Mouse (Mus musculus) embryo, embryonic 9.5 days (tissue): ENCODE data around the gene Ffar1.

ENCODE experiments used
- DNase-seq: peaks from one replicate; pipeline ENCODE4 v3.0.0-alpha.2; 2017; ENCODE audit errors: extremely low spot score

The Ffar1 gene

GRCm38 (mm10) chr7:30861464-30861863 lies at the start of gene Ffar1:
Ffar1 (minus strand) TSS chr7:30861564.
- DNase-seq, result no peak

- DNase-seq, result no peak
These were observed 48.4 kb upstream of the Ffar1 start for GRCm38 (mm10) chr7:30909773-30910172.

DNA sequence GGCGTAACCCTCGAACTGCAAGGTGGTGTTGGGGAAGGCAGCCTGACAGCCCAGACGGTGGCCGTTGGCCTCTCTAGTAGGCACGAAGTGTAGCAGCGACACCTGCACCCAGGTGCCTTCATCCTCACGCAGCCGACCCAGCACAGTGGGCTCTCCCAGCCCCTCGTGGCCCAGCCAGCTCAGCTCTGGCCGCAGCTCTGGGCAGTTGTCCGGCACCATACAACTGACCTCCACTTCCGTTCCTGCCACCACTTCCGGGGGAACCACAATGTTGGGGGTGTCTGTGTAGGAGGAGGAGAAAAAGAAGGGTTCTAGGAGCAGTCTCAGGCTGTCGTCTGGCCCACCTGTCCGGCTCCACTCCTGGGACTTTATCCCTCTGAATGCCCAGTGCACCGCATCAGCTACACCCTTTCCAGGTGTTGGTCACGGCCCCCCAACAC lies 47.6 kb upstream of the Ffar1 start:
- DNase-seq, result no peak

DNA sequence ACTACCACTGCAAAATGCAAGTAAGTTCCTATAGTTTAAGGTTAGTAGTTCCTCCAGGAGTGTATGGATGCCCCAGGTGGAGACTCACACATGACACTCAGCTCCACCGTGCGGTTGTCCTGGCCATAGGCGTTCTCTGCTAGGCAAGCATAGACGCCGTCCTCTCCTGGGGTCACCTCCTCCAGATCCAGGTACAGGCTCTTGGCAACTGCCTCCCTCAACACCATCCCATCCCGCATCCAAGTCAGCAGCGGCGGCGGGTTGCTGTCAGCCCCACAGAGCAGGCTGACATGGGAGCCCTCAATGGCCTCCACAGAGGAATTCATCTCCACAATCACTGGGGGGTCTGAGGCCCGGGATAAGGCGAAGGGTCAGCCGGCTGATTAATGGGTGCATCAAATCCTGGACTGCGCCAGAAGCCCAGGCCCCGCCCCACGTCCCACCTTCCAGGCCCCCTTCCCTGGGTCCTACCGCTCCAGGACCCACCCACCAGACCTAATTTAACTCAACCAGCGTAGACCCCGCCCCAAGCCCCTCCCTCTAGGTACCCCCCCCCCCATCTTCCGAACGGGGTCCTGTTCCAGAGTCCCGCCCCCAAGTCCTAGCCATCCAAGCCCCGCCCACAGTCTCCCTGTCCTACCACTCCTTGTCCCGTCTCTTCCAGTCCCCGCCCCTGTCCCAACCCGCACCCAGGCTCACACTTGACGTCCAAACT lies 47.1 kb upstream of the Ffar1 start:
- peak; percentile 81 for DNase-seq

DNA sequence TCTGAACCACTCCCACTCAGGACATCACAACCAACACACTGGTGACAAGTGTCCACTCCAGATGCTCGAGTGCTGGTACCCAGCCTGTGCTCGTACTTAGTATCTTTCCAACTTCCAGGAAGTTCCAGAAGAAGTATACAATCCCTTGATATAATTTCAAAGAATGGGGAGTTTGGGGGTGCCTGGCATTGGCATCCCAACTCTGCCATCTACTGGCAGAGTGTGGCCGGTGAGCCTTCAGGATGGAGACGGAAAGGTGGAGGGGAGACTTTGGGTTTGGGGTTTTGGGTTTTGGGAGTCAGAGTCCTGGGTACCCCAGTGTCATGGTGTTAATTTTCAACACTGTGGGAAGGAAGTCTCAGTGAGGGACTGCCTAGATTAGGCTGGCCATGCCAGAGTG lies 42.7 kb upstream of the Ffar1 start:
- no peak for DNase-seq

- no peak for DNase-seq
These were observed 33.9 kb upstream of the Ffar1 start for GRCm38 (mm10) chr7:30895217-30895616.

GRCm38 (mm10) chr7:30892515-30892914 lies 31.2 kb upstream of the Ffar1 start:
- no peak for DNase-seq

DNA sequence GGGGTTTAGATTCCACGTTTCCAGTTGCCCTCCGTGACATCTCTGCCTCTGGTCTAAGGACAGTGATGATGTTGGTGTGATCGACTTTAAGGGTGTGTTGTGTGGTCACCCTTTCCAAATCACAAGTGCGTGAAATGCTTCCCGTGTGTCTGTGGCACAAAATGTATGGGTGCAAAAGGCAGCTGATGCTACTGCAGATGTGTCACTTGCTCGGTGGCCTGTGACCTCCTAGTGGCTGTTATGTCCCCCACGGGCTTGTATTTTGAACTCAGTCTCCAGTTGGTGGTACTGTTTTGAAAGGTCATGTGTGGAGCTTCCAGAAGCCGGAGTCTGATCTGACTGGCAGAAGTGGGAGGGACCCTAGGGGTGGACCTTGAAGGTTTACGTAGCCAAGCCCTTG lies 30.4 kb upstream of the Ffar1 start:
- no peak for DNase-seq

GRCm38 (mm10) chr7:30890681-30891080 lies 29.3 kb upstream of the Ffar1 start:
- DNase-seq, result no peak

DNA sequence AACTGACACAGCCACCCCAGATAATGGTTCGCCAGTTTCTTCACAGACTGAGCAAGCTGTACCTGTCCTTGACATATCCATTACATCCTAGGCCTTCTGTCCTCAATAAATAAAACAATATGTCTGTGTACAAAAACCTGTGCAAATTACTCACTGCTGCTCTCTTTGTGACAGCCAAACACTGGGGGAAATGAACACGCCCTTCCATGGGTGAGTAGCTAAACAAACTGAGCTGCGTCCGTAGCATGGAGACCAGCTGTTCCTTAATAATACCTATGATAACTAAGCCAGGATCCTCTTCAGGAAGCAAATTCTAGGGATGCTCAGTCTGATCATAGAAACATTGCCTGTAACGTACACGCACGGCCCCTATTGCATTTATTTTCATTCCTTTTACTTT lies 27.4 kb upstream of the Ffar1 start:
- no peak for DNase-seq

DNA sequence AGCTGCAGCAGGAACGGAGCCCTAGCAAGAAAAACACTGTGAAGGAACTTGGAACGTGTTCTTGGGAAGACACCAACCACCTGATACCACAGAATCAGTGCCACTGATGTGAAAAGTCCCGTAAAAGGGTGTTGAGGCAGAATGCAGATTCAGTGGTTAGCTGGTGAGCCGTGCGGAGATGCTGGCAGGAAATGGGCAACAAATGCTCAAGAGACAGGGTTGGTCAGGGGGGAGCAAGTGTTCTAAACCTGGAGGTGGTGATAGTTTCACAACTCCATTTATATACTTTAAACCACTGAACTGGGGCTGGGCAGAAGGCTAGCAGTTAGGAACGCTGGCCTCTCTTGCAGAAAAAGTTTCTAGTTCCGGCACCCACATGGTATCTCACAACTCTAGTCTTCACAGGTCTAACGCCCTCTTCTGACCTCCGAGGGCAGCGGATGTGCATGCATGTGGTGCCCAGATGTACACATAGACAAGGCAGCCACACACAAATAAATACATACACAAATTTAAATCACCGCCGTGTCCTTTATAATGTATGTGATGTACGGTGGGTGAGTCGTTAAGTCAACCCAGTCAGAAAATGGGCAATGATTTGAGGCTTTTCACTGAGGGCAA lies 26.3 kb upstream of the Ffar1 start:
- no peak for DNase-seq

- DNase-seq, result no peak
These were observed 25.5 kb upstream of the Ffar1 start for GRCm38 (mm10) chr7:30886852-30887251.

- no peak for DNase-seq
These were observed 22.7 kb upstream of the Ffar1 start for GRCm38 (mm10) chr7:30884047-30884446.

DNA sequence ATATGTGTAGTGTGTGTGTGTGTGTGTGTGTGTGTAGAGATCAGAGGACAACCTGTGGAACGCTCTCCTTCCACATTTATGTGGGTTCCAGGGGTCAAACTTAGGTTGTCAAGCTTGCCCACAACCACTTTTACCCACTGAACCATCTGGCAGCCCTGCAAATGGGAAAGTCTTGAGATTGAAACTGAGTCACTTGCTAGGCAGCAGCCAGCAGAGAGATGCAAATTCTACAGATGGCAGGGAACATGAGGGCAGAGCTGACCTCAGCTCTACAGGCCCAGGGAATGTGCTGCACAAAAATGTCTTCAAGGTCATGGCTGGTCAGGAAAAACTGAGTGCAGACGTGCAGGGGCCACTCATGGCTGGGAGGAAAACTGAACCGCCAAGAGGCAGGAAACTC lies 20.0 kb upstream of the Ffar1 start:
- no peak for DNase-seq

DNA sequence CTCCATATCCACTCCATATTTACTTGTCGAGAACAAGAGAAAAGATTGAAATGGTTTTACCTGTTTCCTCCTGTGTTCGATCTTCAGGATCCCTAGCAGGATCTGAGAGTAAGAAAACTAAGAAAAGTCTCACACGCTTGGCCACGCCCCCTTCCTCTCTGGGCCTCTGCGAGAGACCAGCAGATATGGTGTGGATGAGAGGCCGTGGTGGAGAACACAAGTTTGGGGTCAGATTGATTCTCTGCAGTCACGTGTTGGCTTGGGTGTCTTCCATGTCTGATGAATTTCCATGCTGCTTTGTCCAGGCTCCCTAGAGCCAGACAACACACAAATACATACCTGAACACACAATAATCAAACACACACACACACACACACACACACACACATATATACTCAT lies 18.8 kb upstream of the Ffar1 start, which contains the start of gene Cd22:
Cd22 (minus strand) TSS at position 167 of the 400 bp plus-strand sequence.
- DNase-seq, result no peak

DNA sequence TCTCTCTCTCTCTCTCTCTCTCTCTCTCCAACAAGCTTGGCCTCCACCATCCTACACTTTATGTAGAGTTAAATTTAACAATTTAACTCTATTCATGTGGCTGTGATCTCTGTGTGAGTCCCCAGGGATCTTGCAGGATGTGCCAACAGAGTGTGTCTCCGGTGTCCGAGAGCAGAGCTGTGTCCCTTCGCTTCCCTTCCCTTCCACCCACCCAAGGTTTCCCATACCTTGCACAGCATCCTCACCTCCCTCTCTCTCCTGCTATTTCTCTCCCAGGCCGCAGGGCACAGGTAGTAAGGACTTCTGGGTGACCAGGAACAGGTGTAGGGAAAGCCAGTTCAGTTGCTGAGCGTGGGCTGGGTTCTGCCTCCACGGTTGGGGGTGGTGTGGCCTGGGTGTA lies 17.6 kb upstream of the Ffar1 start:
- no peak for DNase-seq

DNA sequence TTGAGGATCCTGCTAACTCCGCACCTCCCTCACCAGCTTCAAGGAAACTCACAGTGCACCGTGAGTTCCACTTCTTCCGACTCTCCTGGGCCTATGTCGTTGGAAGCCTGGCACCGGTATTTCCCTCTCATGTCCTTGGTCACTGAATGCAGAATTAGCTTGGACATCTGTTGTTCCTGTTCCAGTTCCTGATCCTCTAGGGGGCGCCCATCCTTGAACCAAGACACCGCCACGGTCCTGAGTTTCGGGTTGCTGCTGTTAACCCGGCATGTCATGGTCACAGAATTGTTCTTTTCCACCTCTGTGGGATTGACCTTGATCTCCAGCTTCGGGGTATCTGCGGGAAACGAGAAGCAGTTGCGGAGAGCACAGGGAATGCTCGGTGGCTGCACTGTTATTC lies 11.7 kb upstream of the Ffar1 start:
- DNase-seq, result peak; percentile 60

DNA sequence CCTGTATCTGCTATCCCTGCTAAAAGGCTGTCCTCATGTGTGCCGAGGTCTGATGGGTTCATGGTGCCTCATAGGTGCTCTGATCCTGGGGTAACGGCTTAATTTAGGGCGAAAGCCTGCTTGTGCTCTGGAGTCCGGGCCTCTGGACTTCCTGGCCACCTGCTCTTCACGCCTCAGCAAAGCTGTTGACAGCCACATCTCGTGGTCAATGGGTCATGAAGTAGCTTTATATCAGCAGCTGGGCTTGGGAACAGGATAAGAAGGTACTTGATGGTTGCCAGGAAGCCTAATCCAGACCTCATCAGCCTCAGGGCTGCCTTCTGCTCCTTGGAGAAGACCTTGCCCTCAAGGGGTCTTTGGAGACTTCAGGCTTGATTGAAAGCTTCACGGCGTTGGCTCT lies 2.0 kb upstream of the Ffar1 start:
- DNase-seq, result no peak

- DNase-seq, result peak; percentile 74
These were observed 1.5 kb downstream of the Ffar1 start for GRCm38 (mm10) chr7:30859635-30860402.

DNA sequence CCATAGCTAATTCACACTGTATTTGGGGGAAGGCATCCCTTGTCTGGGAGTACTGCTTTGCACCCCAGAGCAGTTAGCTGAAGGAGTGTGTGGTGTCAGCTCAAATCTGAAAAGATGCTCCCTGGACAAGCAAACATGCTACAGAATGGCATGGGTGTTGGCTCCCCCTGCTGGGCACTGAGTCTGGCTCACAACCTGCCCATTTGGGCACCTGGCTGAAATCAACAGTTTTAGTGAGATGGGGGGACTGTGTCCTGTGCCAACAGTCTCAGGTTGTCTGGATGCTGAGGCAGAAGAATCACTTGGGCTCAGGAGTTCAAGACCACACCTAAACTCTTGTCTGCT lies 2.1 kb downstream of the Ffar1 start:
- peak; percentile 73 for DNase-seq

- DNase-seq, result no peak
These were observed 3.6 kb downstream of the Ffar1 start for GRCm38 (mm10) chr7:30857746-30858145.

- DNase-seq, result no peak
These were observed 5.3 kb downstream of the Ffar1 start, which contains the start of gene Ffar3 for GRCm38 (mm10) chr7:30856078-30856477. Ffar3 (minus strand) TSS chr7:30856178.

- DNase-seq, result no peak
These were observed 9.9 kb downstream of the Ffar1 start for GRCm38 (mm10) chr7:30851421-30851820.
